Mouse (Mus musculus): ENCODE data around the gene Sult3a2. TPM values are rescaled to one million over a fixed set of nuclear protein-coding genes. Genes with fewer than 3 reads are reported as not detected.

The Sult3a2 gene
- polyA plus RNA-seq, 1 experiment from 2014 or later = not detected

- Histone ChIP-seq H3K9ac (replicated peaks) (no peak overlapping the region), H3K27ac (no peak overlapping the region), H3K4me3 (replicated peaks) (no peak overlapping the region), H3K27me3 (no peaks in the 10 kb centered on the region), H3K4me2 (no peak overlapping the region), H3K4me1 (replicated peaks) (no peaks in the 10 kb centered on the region), H3K36me3 (no peaks in the 10 kb centered on the region), H3K9me3 (peaks cover 3% of the 10 kb centered on the region; the same call in 1 of the 2 replicates)
- no peak for ATAC-seq (ENCODE audit: insufficient number of reproducible peaks, insufficient read depth, low FRiP score, low TSS enrichment, low read depth)
- WGBS = 81% methylated on average over 4 of the region's 4 CpGs
Observed at GRCm38 (mm10) chr10:33732409-33733185, 53.9 kb downstream of the Sult3a2 start.

GRCm38 (mm10) chr10:33723764-33724163, 62.7 kb downstream of the Sult3a2 start:
- H3K4me3 ChIP-seq (replicated peaks) = no peak overlapping the region
- ATAC-seq (ENCODE audit: insufficient number of reproducible peaks, insufficient read depth, low FRiP score, low TSS enrichment, low read depth) = no peak
- H3K27me3 ChIP-seq = no peaks in the 10 kb centered on the region
- WGBS = 48% methylated on average over 6 of the region's 6 CpGs
- H3K36me3 ChIP-seq = no peaks in the 10 kb centered on the region
- no peak overlapping the region for H3K9ac ChIP-seq (replicated peaks)
- H3K4me2 ChIP-seq = no peak overlapping the region
- H3K27ac ChIP-seq = no peak overlapping the region
- no peaks in the 10 kb centered on the region for H3K9me3 ChIP-seq
- no peaks in the 10 kb centered on the region for H3K4me1 ChIP-seq (replicated peaks)

- H3K4me1 ChIP-seq (replicated peaks) = no peaks in the 10 kb centered on the region
- H3K27ac ChIP-seq = no peak overlapping the region
- no peak overlapping the region for H3K4me2 ChIP-seq
- no peak overlapping the region for H3K4me3 ChIP-seq (replicated peaks)
- no peaks in the 10 kb centered on the region for H3K27me3 ChIP-seq
- no peak overlapping the region for H3K9ac ChIP-seq (replicated peaks)
- ATAC-seq (ENCODE audit: insufficient number of reproducible peaks, insufficient read depth, low FRiP score, low TSS enrichment, low read depth) = no peak
- WGBS = 40% methylated on average over 4 of the region's 4 CpGs
- H3K9me3 ChIP-seq = no peaks in the 10 kb centered on the region
- no peaks in the 10 kb centered on the region for H3K36me3 ChIP-seq
Observed at GRCm38 (mm10) chr10:33721827-33722438, 64.6 kb downstream of the Sult3a2 start.

Other genes with a start within 250 kb of the Sult3a2 start
- 0.05 TPM in 1 of 2 replicates, not detected in the other for gene Clvs2, start 161.9 kb downstream of the Sult3a2 start, polyA plus RNA-seq (2016; fragmentation: Nextera tagmentation; extraction: Ambion mirVana)
- gene Sult3a1, start 71.0 kb upstream of the Sult3a2 start, polyA plus RNA-seq (2016; fragmentation: Nextera tagmentation; extraction: Ambion mirVana) = not detected in 2 replicates
- 0.05 TPM in 1 of 2 replicates, not detected in the other for gene Rsph4a, start 118.4 kb upstream of the Sult3a2 start, polyA plus RNA-seq (2016; fragmentation: Nextera tagmentation; extraction: Ambion mirVana)
- 28.0 and 28.1 TPM in 2 replicates for gene Zup1, start 164.6 kb upstream of the Sult3a2 start, polyA plus RNA-seq (2016; fragmentation: Nextera tagmentation; extraction: Ambion mirVana)
- 153 and 157 TPM in 2 replicates for gene Rwdd1, start 232.9 kb upstream of the Sult3a2 start, polyA plus RNA-seq (2016; fragmentation: Nextera tagmentation; extraction: Ambion mirVana)

Measured in limb, embryonic 12.5 days (tissue).